Mouse (Mus musculus) brain, adult 2 months (tissue): ENCODE data around the gene Stap2.

Experiments
- DNase-seq: peaks from one replicate; pipeline ENCODE4 v3.0.0; 2011; ENCODE audit warnings: low read depth, low spot score

The Stap2 gene

DNA sequence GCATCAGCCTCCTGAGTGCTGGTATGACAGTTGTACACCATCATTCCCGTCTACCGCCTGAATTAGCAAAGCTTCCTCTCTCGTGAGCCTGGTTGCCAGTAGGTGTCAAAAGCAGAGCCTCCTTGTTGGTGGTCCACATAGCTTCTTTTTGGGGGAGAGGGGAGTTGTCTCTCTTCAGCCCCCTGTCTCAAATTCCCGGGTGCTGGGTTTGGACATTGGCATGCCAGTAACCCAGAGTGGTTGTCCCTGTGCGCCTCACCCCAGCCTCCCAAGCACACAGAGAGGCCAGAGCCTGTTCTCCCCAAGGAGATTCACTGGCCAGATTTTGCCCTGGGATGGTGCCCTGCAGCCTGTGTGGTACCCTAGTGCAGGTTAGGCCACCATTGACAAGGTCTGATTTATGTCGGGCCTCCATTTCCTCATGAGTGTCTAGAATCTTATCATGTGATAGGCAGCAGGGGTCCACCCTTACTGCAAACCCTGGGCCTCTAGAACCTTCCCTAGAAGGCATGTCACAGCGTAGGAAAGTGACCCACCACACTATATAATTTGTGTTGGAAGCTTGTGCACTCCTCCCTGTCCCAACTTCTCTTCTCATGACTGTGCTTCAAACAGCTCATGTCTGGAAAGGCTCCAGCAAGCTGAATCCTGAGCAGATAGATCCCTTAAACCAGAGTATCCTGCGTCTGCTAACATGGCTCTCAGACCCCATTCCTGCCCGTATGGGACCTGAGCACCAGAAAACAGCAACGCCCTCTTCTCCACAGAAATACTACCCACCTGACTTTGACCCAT, 45.2 kb downstream of the Stap2 start:
- DNase-seq, result no peak

DNA sequence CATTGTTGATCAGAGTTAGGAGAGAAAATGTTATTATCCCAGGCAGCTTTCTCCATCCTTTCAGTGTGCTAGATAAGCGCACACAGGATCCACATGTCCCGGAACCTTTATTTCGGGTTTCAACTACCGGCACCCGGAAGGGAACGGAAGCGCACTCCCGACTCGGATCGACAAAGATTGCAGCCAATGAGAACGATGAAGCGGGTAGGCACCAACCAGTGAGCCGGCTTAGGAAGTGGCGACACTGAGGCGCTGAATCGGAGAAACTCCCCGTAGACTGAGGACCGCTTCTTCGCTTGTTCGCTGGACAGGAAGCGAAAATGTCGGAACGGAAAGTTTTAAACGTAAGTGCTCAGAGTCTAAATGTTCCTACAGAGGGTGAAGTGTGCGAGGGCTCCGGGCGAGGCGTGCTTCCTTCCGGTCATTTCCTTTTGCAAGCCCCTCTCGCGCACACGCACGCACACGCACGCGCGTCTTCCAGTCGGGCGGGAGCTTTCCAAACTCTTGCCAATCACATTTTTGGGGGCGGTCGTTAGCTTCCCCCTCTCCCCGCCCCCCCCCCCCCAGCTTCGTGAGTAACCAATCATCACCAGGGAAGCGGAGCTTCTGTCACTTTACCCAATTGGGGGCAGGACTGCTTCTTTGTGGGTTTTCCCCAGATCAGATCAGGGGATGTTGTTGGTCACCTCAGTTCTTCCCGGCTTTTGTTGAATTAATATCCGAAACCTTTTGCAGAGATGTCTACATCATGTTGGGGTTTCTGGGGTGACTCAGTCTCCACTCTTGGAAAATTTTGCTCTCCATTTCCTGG, 46.3 kb downstream of the Stap2 start, which contains the start of gene Yju2:
Gene Yju2 (plus strand): TSS at position 182 of the 811 bp plus-strand sequence.
- DNase-seq, result peak; percentile 99

DNA sequence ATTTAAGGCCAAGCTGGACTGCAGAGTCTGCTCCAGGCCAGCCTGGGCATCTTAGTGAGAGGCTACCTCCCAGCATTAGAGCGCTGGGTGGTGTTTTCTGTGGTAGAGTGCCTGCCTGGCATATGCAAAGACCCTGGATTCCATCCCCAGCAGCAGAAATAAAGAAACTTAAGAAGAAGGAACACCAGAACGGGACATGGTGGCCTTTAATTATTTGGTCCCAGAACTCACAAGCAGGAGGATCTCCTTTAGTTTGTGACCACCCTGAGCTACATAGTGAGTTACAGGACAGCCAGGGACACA, 46.8 kb downstream of the Stap2 start:
- DNase-seq, result no peak

- no peak for DNase-seq
Observed at GRCm38 (mm10) chr17:55957726-55958583, 47.4 kb downstream of the Stap2 start.

- peak; percentile 87 for DNase-seq
Observed at GRCm38 (mm10) chr17:55957168-55957567, 48.2 kb downstream of the Stap2 start.

DNA sequence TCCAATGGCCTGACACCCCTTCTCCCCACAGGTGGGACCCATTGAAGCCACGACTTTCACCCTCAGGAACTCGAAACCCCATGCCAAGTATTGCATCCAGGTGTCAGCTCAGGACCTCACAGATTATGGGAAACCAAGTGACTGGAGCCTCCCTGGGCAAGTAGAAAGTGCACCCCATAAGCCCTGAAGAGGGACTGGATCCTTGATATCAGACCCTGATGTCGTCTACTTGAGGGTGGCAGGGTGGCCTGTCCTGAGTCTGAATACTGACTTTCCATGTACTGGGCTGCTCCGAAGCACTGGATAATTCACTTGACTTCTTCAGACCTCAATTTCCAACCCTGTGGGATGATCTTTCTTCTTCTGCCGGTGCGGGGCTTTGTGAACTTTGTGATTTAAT, 48.8 kb downstream of the Stap2 start:
- no peak for DNase-seq

DNA sequence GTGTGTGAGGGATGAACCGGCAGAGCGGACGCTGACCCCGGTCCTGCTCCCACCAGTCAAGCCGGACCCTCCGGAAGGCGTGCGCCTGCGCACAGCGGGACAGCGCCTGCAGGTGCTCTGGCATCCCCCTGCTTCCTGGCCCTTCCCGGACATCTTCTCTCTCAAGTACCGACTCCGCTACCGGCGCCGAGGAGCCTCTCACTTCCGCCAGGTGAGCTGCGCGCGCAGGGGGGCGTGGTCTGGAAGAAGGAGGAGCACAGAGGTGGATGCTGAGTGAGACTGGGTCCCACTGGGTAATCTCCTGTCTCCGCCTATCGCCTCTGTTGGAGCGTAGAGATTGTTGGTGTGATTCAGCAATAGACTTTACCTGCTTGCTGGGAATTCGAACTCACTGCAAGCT, 49.3 kb downstream of the Stap2 start:
- DNase-seq, result peak; percentile 87

- no peak for DNase-seq
Observed at GRCm38 (mm10) chr17:55954229-55954628, 51.2 kb downstream of the Stap2 start.

- DNase-seq, result no peak
Observed at GRCm38 (mm10) chr17:55953751-55954150, 51.6 kb downstream of the Stap2 start.

DNA sequence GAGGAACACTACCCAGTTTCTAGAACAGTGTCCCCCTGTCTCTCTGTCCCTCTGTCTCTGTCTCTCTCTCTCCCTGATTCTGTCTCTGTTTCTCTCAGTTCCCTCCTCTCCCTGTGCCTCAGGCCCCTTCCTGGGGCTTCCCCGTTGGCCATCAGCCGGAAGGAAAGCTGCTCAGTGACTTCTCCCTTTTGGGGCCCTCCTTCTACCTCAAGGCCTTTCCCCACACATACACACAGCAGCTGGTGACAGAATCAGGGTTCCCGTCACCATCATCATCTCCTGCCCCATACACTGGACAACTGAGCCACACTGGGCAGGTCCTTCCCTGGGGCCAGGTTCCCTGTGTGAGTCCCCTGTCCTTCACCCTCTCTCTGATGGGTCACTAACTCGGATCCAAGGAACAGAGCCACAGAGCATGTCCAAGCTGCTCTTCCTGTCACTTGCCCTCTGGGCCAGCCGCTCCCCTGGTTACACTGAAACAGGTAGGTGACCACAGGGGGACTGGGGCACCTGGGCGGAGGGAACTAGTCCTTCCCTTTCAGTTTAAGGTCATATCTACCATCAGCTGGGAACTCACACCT, 52.8 kb downstream of the Stap2 start, which contains the start of gene Ebi3:
Gene Ebi3 (plus strand): TSS at position 194 of the 581 bp plus-strand sequence.
- DNase-seq, result no peak

GRCm38 (mm10) chr17:55952041-55952440, 53.3 kb downstream of the Stap2 start:
- DNase-seq, result no peak

- DNase-seq, result no peak
Observed at GRCm38 (mm10) chr17:55950601-55951000, 54.8 kb downstream of the Stap2 start.

- no peak for DNase-seq
Observed at GRCm38 (mm10) chr17:55949400-55949799, 56.0 kb downstream of the Stap2 start, which contains the start of gene Zfp119b. Gene Zfp119b, minus strand, starts transcription at chr17:55949500.

- DNase-seq, result no peak
Observed at GRCm38 (mm10) chr17:55948647-55949046, 56.7 kb downstream of the Stap2 start.
